Mouse (Mus musculus) kidney, adult 8-10 months (tissue): Measurements from ENCODE around the gene Xirp1.

Experiments
- DNase-seq, 2 experiments: peaks; one replicate each; pipeline ENCODE4 v3.0.0; 2022

Gene Xirp1

GRCm38 (mm10) chr9:119983585-119984535 lies 39.5 kb downstream of the Xirp1 start:
- peak; percentile 91 for DNase-seq

GRCm38 (mm10) chr9:119982956-119983551 lies 40.3 kb downstream of the Xirp1 start:
- DNase-seq, result peak in 1 of 2 experiments; percentile 63

- DNase-seq, result peak; percentile 73
These were observed 41.1 kb downstream of the Xirp1 start for GRCm38 (mm10) chr9:119982241-119982811.

GRCm38 (mm10) chr9:119981183-119982179 lies 41.9 kb downstream of the Xirp1 start:
- peak; percentile 78 to 82 for DNase-seq

GRCm38 (mm10) chr9:119980770-119981182 lies 42.6 kb downstream of the Xirp1 start:
- DNase-seq, result peak in 1 of 2 experiments; percentile 63

GRCm38 (mm10) chr9:119979749-119980148 lies 43.6 kb downstream of the Xirp1 start:
- DNase-seq, result no peak

- no peak for DNase-seq
These were observed 44.5 kb downstream of the Xirp1 start for GRCm38 (mm10) chr9:119978811-119979441.

GRCm38 (mm10) chr9:119978151-119978810 lies 45.1 kb downstream of the Xirp1 start:
- no peak for DNase-seq

- no peak for DNase-seq
These were observed 45.8 kb downstream of the Xirp1 start for GRCm38 (mm10) chr9:119977557-119978060.

GRCm38 (mm10) chr9:119976704-119977556 lies 46.5 kb downstream of the Xirp1 start:
- DNase-seq, result no peak

GRCm38 (mm10) chr9:119975286-119975685 lies 48.1 kb downstream of the Xirp1 start:
- DNase-seq, result peak in 1 of 2 experiments; percentile 49

- no peak for DNase-seq
These were observed 48.8 kb downstream of the Xirp1 start for GRCm38 (mm10) chr9:119974609-119975008.

- no peak for DNase-seq
These were observed 49.4 kb downstream of the Xirp1 start for GRCm38 (mm10) chr9:119973869-119974520.

- no peak for DNase-seq
These were observed 50.1 kb downstream of the Xirp1 start for GRCm38 (mm10) chr9:119973281-119973680.

GRCm38 (mm10) chr9:119972582-119972981 lies 50.8 kb downstream of the Xirp1 start:
- DNase-seq, result no peak

- DNase-seq, result no peak
These were observed 51.2 kb downstream of the Xirp1 start for GRCm38 (mm10) chr9:119972166-119972565.

- peak in 1 of 2 experiments; percentile 63 for DNase-seq
These were observed 52.4 kb downstream of the Xirp1 start for GRCm38 (mm10) chr9:119970763-119971656.

GRCm38 (mm10) chr9:119970221-119970620 lies 53.2 kb downstream of the Xirp1 start:
- peak; percentile 68 to 76 for DNase-seq
